Mouse (Mus musculus): ENCODE results near the gene Ice1.

DNA sequence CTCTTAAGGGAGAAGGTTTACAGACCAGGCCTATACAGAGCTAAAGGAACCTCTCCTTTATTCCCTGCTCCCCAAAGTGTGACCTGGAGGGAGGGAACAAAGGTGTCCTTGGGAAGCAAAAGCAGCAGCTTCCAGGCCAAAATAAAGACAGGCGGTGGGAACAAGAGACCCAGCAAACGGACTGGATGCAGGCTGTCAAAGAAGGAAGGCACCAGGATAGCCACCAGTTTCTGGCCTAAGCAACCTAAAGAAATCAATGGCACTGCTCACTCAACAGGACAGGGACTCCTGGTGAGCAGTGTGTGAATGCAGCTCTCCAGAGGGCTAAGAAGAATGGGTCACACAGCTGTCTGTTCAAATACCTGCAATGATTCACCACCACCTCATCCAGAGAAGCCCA, 1.8 kb downstream of the Ice1 start:
- TF ChIP-seq CTCF (IDR thresholded peaks at IDR 0.05; ENCODE audit: control insufficient read depth, insufficient read depth, insufficient read length), result no peak
- TF ChIP-seq MYOD1 (IDR thresholded peaks at IDR 0.05; ENCODE audit: control insufficient read depth, insufficient read length, low read depth), result no peak
- no peak for TF ChIP-seq FOSL1 (IDR thresholded peaks at IDR 0.05; ENCODE audit: insufficient read depth, low read length, poor library complexity, severe bottlenecking)

Measured in C2C12 (cell line).